Mouse (Mus musculus) liver, postnatal 0 days (tissue): ENCODE measurements around the gene Mlip.

Source experiments
- CTCF ChIP-seq: sonication (generic); IDR thresholded peaks from 2 replicates; pipeline ENCODE4 v1.5.1; 2016; ENCODE audit warnings: antibody characterized with exemption, low read depth
- EP300 ChIP-seq: IDR thresholded peaks from 2 replicates; pipeline ENCODE4 v1.6.1; 2016; ENCODE audit warnings: antibody characterized with exemption, low read depth, mild to moderate bottlenecking

DNA sequence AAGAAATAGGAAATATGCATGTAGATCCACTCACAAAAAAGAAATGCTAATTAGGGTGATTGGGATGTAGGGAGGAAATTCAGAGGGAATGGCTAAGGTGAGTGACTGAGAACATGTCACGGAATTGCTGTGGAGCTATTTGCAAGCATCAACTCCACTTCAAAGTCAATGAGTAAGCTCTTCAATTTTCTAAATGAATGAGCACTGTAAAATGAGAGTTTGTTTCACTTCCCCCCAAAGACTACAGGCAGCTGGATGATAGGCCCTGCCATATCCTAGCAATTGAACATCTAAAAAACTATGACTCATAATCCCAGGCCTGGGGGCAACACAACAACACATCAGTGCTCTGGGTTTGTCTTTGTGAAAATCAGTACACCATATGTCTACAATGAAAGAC lies 233.0 kb downstream of the Mlip start:
- TF ChIP-seq CTCF = no peak
- no peak for TF ChIP-seq EP300
